Mouse (Mus musculus): ENCODE data around the gene Ccdc153. TPM values are rescaled to one million over a fixed set of nuclear protein-coding genes. Genes with fewer than 3 reads are reported as not detected.
A peak's percentile ranks its signal among the peaks of the same experiment; 100 is the strongest.

Ccdc153 gene
- polyA plus RNA-seq, 1 experiment from 2014 or later, result not detected

DNA sequence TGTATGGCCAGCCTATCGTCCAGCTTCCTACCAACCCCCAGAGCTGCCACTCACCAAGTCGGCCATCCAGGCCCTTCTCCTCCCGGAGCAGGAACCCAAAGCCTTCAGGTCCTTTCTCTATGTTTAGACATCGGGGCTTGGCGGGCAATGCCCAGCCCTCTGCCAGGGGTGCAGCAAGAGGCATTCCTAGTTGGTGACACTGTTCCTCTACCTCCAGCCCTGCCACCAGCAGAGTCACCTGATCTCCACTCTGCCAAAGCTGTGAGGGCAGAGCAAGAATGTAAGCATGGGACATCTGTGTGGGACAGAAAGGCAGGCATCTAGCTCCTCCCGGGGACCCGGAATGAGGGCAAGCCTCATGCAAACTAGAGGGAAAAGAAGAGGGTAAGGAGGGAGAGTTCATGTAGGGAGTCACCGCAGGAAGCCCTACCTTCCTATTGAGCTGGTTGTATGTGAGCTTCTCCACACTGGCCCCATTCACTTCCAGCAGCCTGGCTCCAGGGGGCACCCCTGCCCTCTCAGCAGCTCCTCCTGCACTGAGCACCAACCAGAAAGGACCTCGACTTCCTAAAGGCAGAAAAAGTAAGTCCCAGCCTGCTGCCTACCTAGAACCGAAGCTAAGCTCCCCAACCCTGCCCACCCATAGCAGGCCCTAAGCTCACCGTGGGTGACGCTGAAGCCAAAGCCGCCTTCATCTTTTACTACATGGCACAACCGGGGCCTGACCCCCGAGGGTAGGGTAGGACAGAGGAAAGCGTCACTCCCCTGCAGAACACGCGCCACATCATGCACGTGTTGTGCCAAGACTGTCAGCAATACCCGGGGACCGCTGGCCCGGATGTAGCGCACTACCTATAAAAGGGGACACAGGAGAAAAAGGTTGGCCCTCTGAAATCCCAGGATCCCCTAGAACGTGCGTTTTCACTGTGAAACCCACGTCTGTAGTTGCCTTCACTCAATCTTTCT is 9.0 kb downstream of the Ccdc153 start:
- H3K9ac ChIP-seq (ENCODE audit: low read length), result no peak overlapping the region
- H3K27me3 ChIP-seq (ENCODE audit: control insufficient read depth, insufficient read depth, low read length), result no peaks in the 10 kb centered on the region; the same call in 1 of the 2 replicates
- no peaks in the 10 kb centered on the region for H3K9me3 ChIP-seq (ENCODE audit: control insufficient read depth, low read length)
- H3K36me3 ChIP-seq (ENCODE audit: control insufficient read depth, insufficient read depth, low read length), result no peaks in the 10 kb centered on the region
- peak; percentile 92 for DNase-seq (ENCODE audit: low spot score, missing footprints)
- 0 out of 2 replicates have a peak, but pooled peaks have one; percentile 64 for ATAC-seq (ENCODE audit: low FRiP score)
- H3K4me2 ChIP-seq, result 0 out of 2 replicates have a peak overlapping the region, but pooled peaks have one; percentile 12
- peaks cover 10% of the 10 kb centered on the region for H3K4me1 ChIP-seq (ENCODE audit: control insufficient read depth, insufficient read depth, low read length)
- 46% methylated on average over 26 of the region's 26 CpGs for whole genome bisulfite sequencing
- no peak overlapping the region for H3K4me3 ChIP-seq (ENCODE audit: low read depth, low read length)
- H3K27ac ChIP-seq (ENCODE audit: low read depth, low read length), result no peak overlapping the region

DNA sequence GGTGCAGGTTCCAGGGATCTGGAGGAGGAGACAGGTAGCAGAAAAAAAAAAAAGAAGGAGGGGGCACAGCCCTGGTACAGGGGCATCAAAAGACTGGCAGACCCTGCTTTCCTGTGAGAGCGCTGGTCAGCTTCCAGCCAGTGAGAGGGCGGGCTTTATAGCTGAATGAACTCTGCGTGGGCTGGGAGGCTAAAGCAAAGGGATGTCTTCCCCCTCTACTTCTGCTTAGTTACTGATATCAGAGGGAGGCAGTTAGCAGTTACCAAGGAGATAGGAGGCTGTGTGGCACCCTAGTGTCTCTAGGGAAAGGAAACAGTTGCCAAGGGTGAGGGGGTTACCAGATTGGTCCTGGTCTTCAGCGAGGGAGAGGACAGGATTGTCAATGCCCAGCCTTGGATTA is 10.0 kb downstream of the Ccdc153 start:
- DNase-seq (ENCODE audit: low spot score, missing footprints), result no peak
- Histone ChIP-seq H3K27ac (ENCODE audit: low read depth, low read length) (no peak overlapping the region), H3K4me2 (no peak overlapping the region), H3K36me3 (ENCODE audit: control insufficient read depth, insufficient read depth, low read length) (no peaks in the 10 kb centered on the region), H3K27me3 (ENCODE audit: control insufficient read depth, insufficient read depth, low read length) (no peaks in the 10 kb centered on the region; the same call in 1 of the 2 replicates), H3K9ac (ENCODE audit: low read length) (no peak overlapping the region), H3K4me3 (ENCODE audit: low read depth, low read length) (no peak overlapping the region), H3K9me3 (ENCODE audit: control insufficient read depth, low read length) (no peaks in the 10 kb centered on the region), H3K4me1 (ENCODE audit: control insufficient read depth, insufficient read depth, low read length) (peaks cover 18% of the 10 kb centered on the region)
- WGBS, result 46% methylated on average over 4 of the region's 4 CpGs
- no peak for ATAC-seq (ENCODE audit: low FRiP score)

DNA sequence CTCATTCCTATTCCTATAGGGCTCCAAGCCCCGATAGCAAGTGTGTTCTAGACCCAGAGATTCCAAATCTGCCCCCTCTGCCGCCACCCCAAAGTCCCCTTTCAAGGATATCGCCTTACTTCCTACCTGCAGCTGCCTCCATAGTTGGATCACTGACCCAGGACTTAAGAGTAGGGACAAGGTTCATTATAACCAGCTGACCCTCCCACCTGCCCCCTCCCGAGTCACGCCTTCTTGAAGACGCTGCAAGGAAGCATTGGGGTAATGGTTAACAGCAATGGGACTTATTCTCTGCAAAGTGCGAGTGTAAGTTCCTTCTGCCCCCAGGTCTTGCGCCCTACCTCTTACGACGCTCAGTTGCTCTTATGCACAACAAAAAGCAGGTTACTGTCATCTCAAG is 10.8 kb downstream of the Ccdc153 start, which contains the start of gene Pdzd3:
Gene Pdzd3, minus strand, starts transcription at position 158 of the 400 bp plus-strand sequence.
- no peak within 1 kb of the TSS for H3K4me2 ChIP-seq
- H3K9me3 ChIP-seq (ENCODE audit: control insufficient read depth, low read length), result no peaks in the 10 kb centered on the region
- ATAC-seq (ENCODE audit: low FRiP score) (no peak), DNase-seq (ENCODE audit: low spot score, missing footprints) (no peak)
- peaks cover 20% of the 10 kb centered on the region for H3K4me1 ChIP-seq (ENCODE audit: control insufficient read depth, insufficient read depth, low read length)
- no peaks in the 10 kb centered on the region for H3K36me3 ChIP-seq (ENCODE audit: control insufficient read depth, insufficient read depth, low read length)
- no peak within 1 kb of the TSS for H3K9ac ChIP-seq (ENCODE audit: low read length)
- H3K27me3 ChIP-seq (ENCODE audit: control insufficient read depth, insufficient read depth, low read length), result no peaks in the 10 kb centered on the region; the same call in 1 of the 2 replicates
- WGBS, result 81% methylated on average over 10 of the region's 10 CpGs
- no peak within 1 kb of the TSS for H3K4me3 ChIP-seq (ENCODE audit: low read depth, low read length)
- H3K27ac ChIP-seq (ENCODE audit: low read depth, low read length), result no peak within 1 kb of the TSS

DNA sequence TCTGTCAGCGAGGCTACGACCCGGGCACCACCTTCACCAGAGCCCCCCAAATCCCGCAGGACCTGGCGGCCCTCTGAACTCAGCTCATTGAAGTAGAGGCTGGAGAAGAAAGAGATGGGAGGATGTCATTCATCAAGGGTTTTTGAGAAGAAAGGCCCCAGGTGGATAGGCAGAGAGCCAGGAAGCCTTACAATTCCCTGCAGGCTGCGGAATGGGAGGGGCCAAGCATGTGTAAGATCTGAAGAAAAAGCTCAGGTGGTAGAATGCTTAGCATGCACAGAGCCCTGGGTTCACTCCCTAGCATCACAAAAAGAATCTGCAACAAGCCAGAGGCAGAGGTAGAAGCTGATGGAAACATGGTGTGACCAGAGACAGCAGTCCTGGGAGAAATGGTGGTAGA is 13.0 kb downstream of the Ccdc153 start:
- H3K36me3 ChIP-seq (ENCODE audit: control insufficient read depth, insufficient read depth, low read length), result no peaks in the 10 kb centered on the region
- no peak overlapping the region for H3K9ac ChIP-seq (ENCODE audit: low read length)
- H3K4me3 ChIP-seq (ENCODE audit: low read depth, low read length), result no peak overlapping the region
- H3K9me3 ChIP-seq (ENCODE audit: control insufficient read depth, low read length), result no peaks in the 10 kb centered on the region
- DNase-seq (ENCODE audit: low spot score, missing footprints), result no peak
- no peak overlapping the region for H3K27ac ChIP-seq (ENCODE audit: low read depth, low read length)
- no peaks in the 10 kb centered on the region; the same call in 1 of the 2 replicates for H3K27me3 ChIP-seq (ENCODE audit: control insufficient read depth, insufficient read depth, low read length)
- ATAC-seq (ENCODE audit: low FRiP score), result no peak
- peaks cover 20% of the 10 kb centered on the region for H3K4me1 ChIP-seq (ENCODE audit: control insufficient read depth, insufficient read depth, low read length)
- WGBS, result 77% methylated on average over 6 of the region's 6 CpGs
- no peak overlapping the region for H3K4me2 ChIP-seq

DNA sequence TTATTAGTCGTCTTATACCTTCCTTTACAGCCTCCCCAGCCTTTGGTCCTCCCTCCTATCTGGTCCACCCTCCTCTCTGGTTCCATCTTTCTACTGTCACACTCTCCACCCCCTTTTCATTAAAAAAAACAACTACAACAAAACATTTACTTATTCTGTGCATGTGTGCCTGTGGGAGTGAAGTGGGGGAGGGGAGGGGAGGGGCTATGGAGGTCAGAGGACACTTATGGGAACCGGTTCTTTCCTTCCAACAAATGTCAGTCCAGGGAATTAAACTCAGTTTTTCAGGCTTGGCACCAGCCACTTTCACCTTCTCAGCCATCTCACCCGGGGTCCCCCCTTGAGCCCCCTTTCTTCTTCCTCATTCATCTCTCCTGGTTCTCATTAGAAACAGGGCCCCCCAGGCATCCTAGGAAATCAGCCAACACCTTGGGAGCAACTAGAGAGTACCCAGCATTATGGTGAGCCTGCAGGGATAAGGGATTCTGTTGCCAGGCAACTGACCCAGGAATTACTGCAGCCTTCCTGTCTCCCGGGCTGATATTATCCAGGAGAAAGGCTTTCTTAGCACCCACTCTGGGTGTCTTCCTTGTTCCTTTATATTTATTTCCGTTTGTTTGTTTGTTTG is 14.1 kb downstream of the Ccdc153 start:
- Histone ChIP-seq H3K4me1 (ENCODE audit: control insufficient read depth, insufficient read depth, low read length) (peaks cover 18% of the 10 kb centered on the region), H3K27me3 (ENCODE audit: control insufficient read depth, insufficient read depth, low read length) (no peaks in the 10 kb centered on the region; the same call in 1 of the 2 replicates), H3K9ac (ENCODE audit: low read length) (no peak overlapping the region), H3K9me3 (ENCODE audit: control insufficient read depth, low read length) (no peaks in the 10 kb centered on the region), H3K4me3 (ENCODE audit: low read depth, low read length) (no peak overlapping the region), H3K27ac (ENCODE audit: low read depth, low read length) (0 out of 2 replicates have a peak overlapping the region, but pooled peaks have one; percentile 11), H3K36me3 (ENCODE audit: control insufficient read depth, insufficient read depth, low read length) (no peaks in the 10 kb centered on the region), H3K4me2 (no peak overlapping the region)
- ATAC-seq (ENCODE audit: low FRiP score), result peak; percentile 48; the same call in 1 of the 2 replicates
- peak; percentile 90 for DNase-seq (ENCODE audit: low spot score, missing footprints)
- WGBS, result 4% methylated on average over 5 of the region's 5 CpGs

DNA sequence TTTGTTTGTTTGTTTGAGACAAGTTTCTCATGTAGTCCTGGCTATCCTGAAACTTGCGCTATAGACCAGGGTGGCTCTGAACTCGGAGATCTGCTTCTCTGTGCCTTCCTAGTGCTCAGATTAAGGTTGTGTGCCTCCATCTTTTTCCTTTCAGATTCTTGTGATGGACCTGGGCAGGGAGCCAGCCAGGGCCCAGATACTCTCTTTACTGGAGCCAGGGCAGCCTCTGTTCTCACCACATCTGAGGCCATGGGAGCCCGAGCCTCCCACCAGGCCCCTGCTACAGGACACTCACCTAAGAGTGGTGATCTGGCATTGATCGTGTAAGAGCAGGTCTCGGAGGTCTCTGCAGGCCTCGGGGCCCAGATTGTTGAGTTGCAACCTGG is 14.7 kb downstream of the Ccdc153 start:
- no peaks in the 10 kb centered on the region for H3K9me3 ChIP-seq (ENCODE audit: control insufficient read depth, low read length)
- no peaks in the 10 kb centered on the region for H3K27me3 ChIP-seq (ENCODE audit: control insufficient read depth, insufficient read depth, low read length)
- H3K9ac ChIP-seq (ENCODE audit: low read length), result no peak overlapping the region
- WGBS, result 50% methylated on average over 6 of the region's 6 CpGs
- H3K27ac ChIP-seq (ENCODE audit: low read depth, low read length), result no peak overlapping the region
- H3K4me3 ChIP-seq (ENCODE audit: low read depth, low read length), result no peak overlapping the region
- no peak overlapping the region for H3K4me2 ChIP-seq
- no peaks in the 10 kb centered on the region for H3K36me3 ChIP-seq (ENCODE audit: control insufficient read depth, insufficient read depth, low read length)
- DNase-seq (ENCODE audit: low spot score, missing footprints) (no peak), ATAC-seq (ENCODE audit: low FRiP score) (no peak)
- H3K4me1 ChIP-seq (ENCODE audit: control insufficient read depth, insufficient read depth, low read length), result peaks cover 17% of the 10 kb centered on the region

DNA sequence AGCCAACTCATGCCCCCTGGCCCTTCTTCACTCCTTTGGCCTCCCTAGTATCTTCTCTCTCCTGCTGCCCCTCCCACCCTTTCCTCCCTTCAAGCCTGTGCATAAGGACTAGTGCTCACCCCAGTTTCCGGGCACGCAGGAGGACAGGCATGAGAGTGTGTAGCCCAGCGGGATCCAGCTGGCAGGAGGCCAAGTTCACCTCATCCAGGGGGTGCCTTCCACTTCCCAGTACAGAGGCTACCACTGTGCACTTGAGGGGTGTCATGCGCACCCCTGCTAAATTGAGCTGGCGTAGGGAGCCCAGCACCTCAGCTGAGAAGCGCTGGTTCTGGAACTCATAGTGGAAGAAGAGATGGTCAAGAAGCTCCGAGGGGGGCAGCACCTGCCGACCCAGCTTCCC is 15.7 kb downstream of the Ccdc153 start:
- DNase-seq (ENCODE audit: low spot score, missing footprints) (no peak), ATAC-seq (ENCODE audit: low FRiP score) (no peak)
- H3K27me3 ChIP-seq (ENCODE audit: control insufficient read depth, insufficient read depth, low read length), result no peaks in the 10 kb centered on the region
- H3K4me2 ChIP-seq, result no peak overlapping the region
- no peak overlapping the region for H3K27ac ChIP-seq (ENCODE audit: low read depth, low read length)
- no peak overlapping the region for H3K4me3 ChIP-seq (ENCODE audit: low read depth, low read length)
- H3K36me3 ChIP-seq (ENCODE audit: control insufficient read depth, insufficient read depth, low read length), result no peaks in the 10 kb centered on the region
- 90% methylated on average over 8 of the region's 8 CpGs for WGBS
- H3K9me3 ChIP-seq (ENCODE audit: control insufficient read depth, low read length), result no peaks in the 10 kb centered on the region
- no peak overlapping the region for H3K9ac ChIP-seq (ENCODE audit: low read length)
- peaks cover 17% of the 10 kb centered on the region for H3K4me1 ChIP-seq (ENCODE audit: control insufficient read depth, insufficient read depth, low read length)

DNA sequence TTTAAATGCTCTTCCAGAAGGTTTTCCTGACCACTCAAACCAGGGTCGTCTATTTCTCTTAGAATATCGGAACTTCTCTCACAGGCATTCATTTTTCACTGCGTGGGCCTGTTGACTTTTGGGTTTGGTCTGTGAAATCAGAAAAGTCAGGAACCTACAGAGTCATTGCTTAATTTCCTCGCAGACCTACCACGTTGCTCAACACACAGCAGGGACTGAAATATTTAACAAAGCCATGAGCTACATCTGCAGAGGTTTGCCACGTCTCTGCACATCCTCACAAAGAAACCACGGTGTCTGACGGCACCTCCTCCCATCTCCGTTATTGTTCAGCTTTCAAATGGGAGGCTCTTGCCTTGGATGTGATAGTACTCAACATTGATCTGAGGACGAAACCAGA is 18.5 kb downstream of the Ccdc153 start:
- no peaks in the 10 kb centered on the region for H3K9me3 ChIP-seq (ENCODE audit: control insufficient read depth, low read length)
- ATAC-seq (ENCODE audit: low FRiP score), result no peak

DNA sequence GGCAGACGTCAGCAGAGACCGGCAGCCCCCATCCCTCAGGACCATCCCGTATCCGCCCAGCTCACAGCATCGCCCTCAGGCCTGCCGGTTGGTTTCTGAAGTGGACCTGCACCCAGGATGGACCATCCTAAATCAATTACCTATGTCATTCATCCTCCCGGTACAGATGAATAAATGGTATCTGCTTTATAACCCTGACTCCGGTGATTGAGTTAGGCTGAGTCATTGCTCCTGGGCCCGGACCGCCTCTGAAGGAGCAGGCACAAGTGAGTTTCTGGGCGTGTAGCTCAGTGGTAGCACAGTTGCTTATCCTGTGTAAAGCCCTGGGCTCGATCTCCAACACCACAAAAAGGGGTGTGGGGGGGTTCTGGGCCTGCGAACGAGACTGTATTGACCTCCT is 20.9 kb downstream of the Ccdc153 start:
- H3K9ac ChIP-seq (ENCODE audit: low read length), result no peak overlapping the region
- no peak overlapping the region for H3K27ac ChIP-seq (ENCODE audit: low read depth, low read length)
- no peak for DNase-seq (ENCODE audit: low spot score, missing footprints)
- H3K4me1 ChIP-seq (ENCODE audit: control insufficient read depth, insufficient read depth, low read length), result 0 out of 2 replicates have a peak, but pooled peaks cover 3% of the 10 kb centered on the region
- H3K27me3 ChIP-seq (ENCODE audit: control insufficient read depth, insufficient read depth, low read length), result no peaks in the 10 kb centered on the region
- no peaks in the 10 kb centered on the region for H3K9me3 ChIP-seq (ENCODE audit: control insufficient read depth, low read length)
- H3K36me3 ChIP-seq (ENCODE audit: control insufficient read depth, insufficient read depth, low read length), result no peaks in the 10 kb centered on the region
- H3K4me3 ChIP-seq (ENCODE audit: low read depth, low read length), result no peak overlapping the region
- H3K4me2 ChIP-seq, result no peak overlapping the region
- no peak for ATAC-seq (ENCODE audit: low FRiP score)
- 91% methylated on average over 14 of the region's 14 CpGs for WGBS

More for the DNA sequence above, 18.5 kb downstream of the Ccdc153 start:
- Histone ChIP-seq H3K4me1 (ENCODE audit: control insufficient read depth, insufficient read depth, low read length) (peaks cover 14% of the 10 kb centered on the region), H3K27me3 (ENCODE audit: control insufficient read depth, insufficient read depth, low read length) (no peaks in the 10 kb centered on the region), H3K36me3 (ENCODE audit: control insufficient read depth, insufficient read depth, low read length) (no peaks in the 10 kb centered on the region), H3K4me3 (ENCODE audit: low read depth, low read length) (no peak overlapping the region), H3K9ac (ENCODE audit: low read length) (no peak overlapping the region), H3K27ac (ENCODE audit: low read depth, low read length) (no peak overlapping the region), H3K4me2 (no peak overlapping the region)
- 77% methylated on average over 10 of the region's 10 CpGs for WGBS
- no peak for DNase-seq (ENCODE audit: low spot score, missing footprints)
